Mouse (Mus musculus) lung, postnatal 36 days (tissue): ENCODE results near the gene Gm44502.
"Not testable (repeated sequence)": the region's sequence is repeated elsewhere in the genome, so short reads cannot be mapped to it uniquely, and the experiment has no call there.

Source experiments
- DNase-seq: peaks from one replicate; pipeline ENCODE4 v3.0.0; 2022; ENCODE audit warnings: mixed read lengths

Gene Gm44502

GRCm38 (mm10) chr15:89452906-89453864, 23.7 kb upstream of the Gm44502 start:
- DNase-seq: peak; percentile 54

DNA sequence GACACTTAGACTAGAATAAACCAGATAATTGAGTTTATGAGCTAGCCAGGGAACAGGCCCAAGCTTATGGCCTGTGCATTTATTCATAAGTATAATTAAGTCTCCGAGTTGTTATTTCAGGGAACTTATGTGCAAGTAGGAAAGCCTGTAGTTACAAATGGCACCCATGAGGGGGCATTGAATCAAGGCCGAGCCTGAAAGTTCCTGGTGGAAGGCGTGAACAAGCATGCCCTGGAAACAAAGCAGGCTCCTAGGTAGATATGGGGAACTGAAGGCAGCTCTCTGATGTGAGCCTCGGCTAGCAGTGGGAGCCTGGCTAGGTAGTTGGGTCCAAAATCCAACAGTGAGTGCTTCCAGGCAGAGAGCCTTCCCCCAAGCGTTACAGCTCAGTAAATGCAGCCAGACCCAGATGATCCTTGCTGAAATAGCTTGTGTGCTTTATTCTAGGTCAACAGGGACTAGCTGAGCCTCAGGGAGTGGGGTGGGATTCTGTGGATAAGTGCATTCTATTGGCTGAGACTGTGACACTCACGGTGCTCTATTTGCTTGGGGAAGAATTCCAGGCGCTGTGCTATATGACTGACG, 13.1 kb upstream of the Gm44502 start:
- no peak for DNase-seq

DNA sequence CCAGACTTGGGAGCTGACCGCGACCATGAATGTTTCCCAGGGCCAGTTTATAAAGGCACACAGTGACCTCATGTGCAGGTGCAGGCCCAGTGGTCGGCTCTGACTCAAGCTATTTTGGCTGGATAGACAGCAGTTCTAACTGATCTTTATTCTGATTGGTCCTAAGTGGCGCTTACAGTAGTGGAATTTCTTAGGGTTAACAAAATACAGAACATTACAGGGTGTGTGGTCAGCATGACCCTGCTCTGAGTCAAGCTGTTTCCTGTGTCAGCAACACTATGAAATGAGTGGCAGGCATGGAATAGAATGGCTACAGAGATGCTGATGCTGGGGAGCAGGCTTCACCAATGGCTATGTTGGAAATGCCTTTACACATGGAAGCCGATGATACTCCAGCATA, 6.4 kb upstream of the Gm44502 start:
- no peak for DNase-seq

DNA sequence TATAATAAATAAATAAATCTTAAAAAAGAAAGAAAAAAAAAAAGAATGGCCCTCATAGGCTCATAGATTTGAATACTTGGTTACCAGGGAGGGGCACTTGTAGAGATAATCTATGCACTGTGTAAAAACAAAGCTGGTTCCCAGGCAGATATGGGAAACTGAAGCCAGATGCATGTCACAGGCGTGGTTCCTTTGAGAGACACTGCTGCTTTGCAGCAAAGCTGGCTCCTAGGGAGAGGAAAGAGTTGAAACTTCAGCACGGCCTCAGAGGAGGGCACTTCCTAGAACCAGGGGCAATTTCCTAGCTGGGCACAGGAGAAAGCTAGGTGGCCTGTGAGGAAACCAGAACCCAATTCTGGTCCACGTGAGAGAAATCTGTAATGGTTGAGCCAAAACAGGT, 4.6 kb upstream of the Gm44502 start:
- no peak for DNase-seq

- no peak for DNase-seq
Measured at GRCm38 (mm10) chr15:89432946-89433345, 3.5 kb upstream of the Gm44502 start.

- no peak for DNase-seq
Measured at GRCm38 (mm10) chr15:89431806-89432205, 2.3 kb upstream of the Gm44502 start.

- DNase-seq: no peak
Measured at GRCm38 (mm10) chr15:89431271-89431670, 1.8 kb upstream of the Gm44502 start.

DNA sequence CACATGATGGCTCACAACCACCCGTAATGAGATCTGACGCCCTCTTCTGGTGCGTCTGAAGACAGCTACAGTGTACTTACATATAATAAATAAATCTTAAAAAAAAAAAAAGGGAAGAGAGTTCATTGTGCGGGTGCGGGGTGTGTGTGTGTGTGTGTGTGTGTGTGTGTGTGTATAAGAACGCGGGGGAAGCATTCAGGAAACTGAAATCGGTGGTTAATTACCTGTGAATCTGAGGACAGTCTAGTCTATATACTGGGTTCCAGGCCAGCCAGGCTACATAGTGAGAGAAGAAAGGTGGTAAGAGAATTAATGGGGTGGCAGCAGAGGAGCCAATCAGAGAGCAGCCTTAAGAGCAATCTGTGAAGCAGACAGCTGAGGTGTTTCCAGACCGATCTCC, 1.3 kb upstream of the Gm44502 start:
- not testable (repeated sequence) for DNase-seq

DNA sequence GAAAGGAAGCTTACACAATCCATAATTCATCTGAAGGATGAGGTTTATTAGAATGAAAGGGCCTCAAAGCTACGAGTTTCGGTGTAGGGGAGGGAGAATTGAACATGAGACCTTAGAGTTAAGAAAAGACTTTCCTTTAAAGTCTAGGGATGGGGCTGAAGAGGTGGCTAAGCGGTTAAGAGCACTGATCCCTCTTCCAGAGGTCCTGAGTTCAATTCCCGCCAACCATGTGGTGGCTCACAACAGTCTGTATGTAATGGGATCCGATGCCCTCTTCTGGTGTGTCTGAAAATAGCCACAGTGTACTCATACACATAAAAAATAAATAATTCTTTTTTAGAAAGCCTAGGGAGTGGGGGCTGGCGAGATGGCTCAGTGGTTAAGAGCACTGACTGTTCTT, 845 bp upstream of the Gm44502 start:
- no peak for DNase-seq

- no peak for DNase-seq
Measured at GRCm38 (mm10) chr15:89428821-89429351, 610 bp downstream of the Gm44502 start.

DNA sequence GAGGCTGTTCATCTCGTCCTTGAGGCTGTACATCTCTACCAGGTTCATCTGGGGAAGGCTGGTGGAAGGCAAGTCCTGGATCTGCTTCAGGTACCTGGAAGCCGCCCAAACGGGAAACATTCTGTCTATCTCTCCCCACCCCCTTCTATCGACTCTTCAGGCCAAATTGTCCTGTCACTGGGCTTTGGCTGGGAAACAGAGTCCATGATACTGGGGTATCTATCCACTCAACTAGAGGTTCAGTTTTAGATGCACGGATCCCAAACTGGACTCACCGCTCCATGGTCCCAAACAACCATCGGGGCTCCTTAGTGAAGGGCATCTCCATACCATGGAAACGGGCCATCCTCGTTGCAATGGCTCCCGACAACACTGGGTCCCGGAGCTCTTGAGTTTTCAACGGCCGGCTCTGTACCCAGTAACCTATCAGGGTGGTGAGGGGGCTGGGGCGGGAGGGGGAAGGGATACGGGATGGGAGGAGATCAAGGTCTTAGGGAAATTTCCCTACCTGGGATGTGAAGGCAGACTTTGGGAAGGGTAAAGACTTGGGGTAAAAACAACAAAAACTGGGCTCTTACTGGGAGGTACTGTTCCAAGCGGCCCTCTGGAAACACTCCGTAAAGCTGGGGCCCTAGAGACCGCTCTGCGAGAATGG, 1.2 kb downstream of the Gm44502 start:
- DNase-seq: no peak

DNA sequence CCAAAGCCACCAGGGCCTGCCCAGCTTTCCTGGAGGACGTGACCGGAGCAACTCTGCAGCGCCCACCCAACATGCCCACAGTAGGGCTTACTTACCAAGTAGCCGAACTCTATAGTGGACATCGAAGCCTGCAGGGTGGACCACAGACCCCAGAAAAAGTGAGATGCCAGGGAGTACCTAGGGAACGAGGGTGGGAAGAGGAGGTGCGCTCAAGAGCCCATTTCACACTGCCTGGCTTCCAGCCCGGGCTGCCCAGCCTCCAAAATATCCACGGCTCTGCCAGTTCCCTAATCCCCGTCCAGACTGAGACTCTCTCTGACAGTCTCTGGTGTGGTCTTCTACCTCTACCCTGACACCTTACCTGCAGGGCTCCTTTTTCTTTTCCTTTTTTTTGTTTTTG, 2.8 kb downstream of the Gm44502 start:
- DNase-seq: no peak

DNA sequence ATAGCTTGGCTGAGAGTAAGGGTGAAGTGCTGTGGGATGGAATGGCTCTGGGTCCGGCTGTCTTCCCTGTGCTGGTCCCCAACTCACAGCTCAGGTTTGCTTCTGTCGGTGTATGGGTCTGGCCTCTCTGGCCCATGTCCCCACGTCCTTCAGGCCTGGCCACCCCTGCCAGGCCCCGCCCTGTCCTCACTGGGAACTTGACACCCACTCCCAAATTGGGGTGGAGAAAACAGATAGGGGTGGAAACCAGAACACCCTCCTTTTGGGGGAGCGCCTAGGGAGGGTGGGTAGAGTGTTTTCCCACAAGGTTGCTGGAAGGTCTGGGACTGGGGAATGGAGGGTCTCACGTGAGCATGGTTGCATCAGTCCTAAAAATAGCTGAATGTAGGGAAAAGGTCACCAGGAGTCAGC, 3.8 kb downstream of the Gm44502 start, which contains the start of gene Cpt1b:
TSS of gene Cpt1b (minus strand) at position 153 of the 411 bp plus-strand sequence.
- no peak for DNase-seq

- DNase-seq: no peak
Measured at GRCm38 (mm10) chr15:89424621-89425020, 4.9 kb downstream of the Gm44502 start.

DNA sequence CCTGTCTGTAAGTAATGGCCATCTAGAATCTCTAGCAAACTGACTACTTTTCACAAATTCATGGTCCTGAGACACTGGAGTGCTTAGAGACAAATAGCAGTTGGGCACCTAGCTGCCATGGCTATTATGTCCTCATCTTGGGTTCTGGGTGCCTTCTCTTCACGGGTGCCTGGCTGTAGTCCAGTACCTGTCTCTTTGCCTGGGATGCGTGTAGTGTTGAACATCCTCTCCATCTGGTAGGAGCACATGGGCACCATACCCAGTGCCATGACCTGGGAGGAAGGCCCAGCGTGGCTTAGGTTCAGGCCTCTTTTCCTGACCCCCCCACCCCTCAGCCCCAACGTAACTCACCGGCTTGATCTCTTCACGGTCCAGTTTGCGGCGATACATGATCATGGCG, 7.6 kb downstream of the Gm44502 start:
- DNase-seq: no peak

- DNase-seq: no peak
Measured at GRCm38 (mm10) chr15:89415282-89415681, 14.2 kb downstream of the Gm44502 start.

GRCm38 (mm10) chr15:89410118-89410517, 19.4 kb downstream of the Gm44502 start, which contains the start of gene Syce3:
Gene Syce3, minus strand, starts transcription at chr15:89410503.
- DNase-seq: no peak

DNA sequence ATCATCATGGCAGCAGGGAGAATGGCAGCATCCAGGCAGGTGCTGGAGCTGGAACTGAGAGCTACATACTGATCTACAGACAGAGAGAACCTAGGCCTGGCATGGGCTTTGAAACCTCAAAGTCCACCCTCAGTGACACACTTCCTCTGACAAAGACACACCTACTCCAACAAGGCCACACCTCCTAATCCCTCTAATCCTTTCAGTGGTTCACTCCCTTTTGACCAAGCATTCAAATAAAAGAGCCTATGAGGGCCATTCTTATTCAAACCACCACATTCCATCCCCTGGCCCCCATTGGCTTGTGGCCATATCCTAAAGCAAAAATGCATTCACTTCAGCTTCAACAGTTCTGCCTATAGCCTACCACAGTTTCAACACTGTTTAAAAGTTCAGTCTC, 22.8 kb downstream of the Gm44502 start:
- no peak for DNase-seq

DNA sequence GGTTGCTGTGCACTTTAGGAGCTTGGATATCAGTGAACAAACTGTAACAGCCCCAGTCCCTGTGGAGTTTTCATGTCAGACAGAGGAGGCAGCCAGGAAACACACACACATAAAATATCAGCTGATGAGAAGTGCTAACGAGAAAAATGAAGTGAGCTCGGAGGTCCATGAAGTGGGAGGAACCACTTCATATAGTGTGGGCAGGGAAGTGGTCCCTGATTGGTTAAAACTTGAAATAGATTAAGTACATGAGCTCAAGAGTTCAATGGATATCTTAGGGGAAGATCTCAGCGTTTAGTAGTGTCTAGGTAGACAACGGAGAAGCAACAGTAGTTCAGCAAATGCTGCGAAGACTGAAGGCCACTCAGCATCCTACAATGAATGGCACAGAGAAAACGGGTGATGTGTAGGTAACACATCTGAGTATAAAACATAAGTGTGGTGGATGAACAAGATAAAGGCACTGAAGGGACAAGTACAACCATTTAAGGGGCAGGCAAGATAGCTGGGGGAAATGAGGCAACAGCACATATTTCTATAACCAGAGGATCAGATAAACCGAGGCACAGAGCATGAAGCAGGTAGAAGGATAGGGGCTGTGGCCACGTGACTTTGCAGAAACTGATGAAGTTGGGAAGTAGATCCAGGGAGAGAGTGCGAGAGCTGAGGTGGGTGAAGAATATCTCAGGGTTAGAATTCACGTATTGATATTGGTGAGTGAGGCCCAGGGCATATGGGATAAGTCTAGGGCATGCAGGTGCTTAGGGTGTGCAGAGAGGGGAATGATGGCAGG, 24.5 kb downstream of the Gm44502 start:
- DNase-seq: no peak

DNA sequence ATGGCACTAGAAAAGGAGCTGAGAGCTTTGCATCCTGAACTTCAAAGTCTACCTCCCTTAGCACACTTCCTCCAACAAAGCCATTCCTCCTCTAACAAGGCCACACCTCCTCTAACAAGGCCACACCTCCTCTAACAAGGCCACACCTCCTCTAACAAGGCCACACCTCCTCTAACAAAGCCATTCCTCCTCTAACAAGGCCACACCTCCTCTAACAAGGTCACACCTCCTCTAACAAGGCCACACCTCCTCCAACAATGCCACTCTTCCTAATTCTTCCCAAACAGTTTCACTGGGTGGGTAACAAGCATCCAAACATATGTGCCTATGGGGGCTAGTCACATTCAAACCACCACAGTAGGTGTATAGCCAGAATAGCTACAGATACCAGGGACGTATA, 27.0 kb downstream of the Gm44502 start:
- no peak for DNase-seq

DNA sequence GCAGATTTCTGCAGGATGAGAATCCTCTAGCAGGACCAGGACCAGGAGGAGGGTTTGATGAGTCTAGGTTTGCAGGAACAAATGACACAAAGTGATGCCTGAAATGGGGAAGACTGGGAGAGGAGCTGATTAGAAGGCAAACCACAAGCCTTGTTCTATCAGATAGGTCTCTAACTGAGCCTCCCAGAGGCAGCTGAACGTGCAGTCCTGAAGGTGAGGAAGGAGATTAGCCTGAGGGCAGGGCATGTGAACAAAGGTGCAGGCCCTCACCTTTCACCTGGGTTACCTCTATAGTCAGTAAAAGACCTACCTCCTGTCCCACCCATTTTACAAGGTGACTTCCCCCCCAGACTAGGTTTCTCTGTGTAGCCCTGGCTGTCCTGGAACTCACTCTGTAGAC, 29.8 kb downstream of the Gm44502 start:
- no peak for DNase-seq

GRCm38 (mm10) chr15:89398146-89398545, 31.4 kb downstream of the Gm44502 start:
- no peak for DNase-seq

- no peak for DNase-seq
Measured at GRCm38 (mm10) chr15:89396883-89397282, 32.6 kb downstream of the Gm44502 start.
